Mouse (Mus musculus): Measurements from ENCODE around the gene Rest. TPM values are rescaled to one million over a fixed set of nuclear protein-coding genes. Genes with fewer than 3 reads are reported as not detected.

Gene Rest
- total RNA-seq, 2 experiments from 2014 or later = 19.5 to 21.6 TPM

GRCm38 (mm10) chr5:77307821-77308553, 42.7 kb downstream of the Rest start:
- DNase-seq (ENCODE audit: low spot score in 2 of 2) = no peak

DNA sequence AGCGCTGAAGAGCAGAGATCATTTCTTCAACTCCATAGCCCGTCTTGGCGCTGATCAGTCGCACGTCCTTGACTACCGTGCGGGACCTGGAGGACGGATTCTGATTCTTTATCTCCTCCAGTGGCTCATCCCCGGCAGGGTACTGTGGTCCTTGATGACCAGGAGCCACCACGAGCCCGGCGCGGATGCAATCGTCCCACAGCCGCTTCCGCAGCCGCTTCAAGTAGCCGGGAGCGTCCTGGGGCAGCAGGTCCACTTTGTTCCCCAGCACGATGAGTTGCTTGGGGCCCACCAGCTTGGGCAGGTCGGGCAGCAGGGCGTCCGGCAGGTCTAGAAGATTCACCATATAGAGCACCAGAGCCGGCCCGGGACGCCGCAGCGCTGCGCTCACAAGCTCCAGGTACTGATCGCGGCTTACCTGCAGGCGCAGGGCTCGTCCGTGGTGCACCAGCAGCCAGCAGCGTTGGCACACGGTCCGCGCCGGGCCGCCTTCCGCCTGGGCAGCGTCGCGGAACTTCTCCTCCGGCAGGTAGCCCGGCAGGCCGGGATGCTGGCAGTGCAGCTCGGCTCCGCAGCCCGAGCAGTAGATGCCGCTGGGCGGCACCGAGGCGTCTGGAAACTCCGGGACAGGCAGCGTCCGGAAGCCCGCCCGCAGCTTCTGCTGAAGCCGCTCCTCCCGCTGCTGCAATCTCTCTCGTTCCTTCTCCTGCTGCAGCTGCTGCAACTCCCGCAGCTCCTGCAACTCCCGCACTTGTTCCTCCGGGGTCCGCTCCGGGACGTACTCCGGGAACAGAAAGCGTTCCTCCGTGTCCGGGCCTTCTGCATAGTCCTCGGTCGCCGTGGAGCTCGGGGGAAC, 44.0 kb downstream of the Rest start:
- DNase-seq (ENCODE audit: low spot score in 2 of 2) = peak; percentile 31 to 41

DNA sequence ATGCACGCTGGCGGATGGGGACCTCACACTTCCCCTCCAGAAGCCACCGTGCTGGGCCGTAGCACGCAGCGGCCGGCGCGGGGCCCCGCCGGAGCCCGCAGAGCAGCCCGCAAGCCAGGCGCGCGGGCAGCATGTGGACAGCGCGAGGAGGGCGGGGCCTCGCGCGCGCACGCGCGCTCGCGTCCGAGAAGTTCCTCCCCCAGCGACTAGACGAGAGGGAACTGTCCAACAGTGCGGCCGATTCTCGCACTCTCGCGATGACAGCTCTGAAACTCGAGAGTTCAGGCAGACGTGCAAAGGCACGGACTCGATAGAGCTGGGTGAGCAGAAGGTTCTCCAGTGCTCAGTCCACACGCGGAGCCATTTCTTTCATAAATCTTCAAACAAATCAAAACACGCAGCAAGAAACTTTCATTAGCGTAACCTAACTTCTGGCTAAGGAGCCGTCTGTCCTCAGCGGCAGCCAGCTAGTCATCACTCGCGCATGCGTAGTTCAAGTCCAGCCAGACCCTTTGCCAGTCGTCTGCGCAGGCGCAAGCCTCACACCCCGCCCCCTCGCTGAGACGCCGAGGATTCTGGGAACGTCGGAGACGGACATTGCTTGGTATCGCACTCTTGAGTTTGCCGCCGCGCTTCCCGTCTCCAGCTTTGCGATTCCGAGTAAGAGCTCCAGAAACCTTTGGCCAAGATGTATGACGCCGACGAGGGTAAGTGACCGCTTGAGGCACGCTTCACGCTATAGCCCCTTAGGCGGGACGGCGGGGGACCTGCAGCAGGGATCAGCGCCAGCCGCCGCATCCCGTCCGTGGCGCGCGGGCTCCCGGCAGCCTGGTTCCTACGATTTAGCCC, 44.9 kb downstream of the Rest start, which contains the start of the genes Noa1 and Polr2b:
Gene Noa1, minus strand, starts transcription at position 161 of the 849 bp plus-strand sequence.
Gene Polr2b, plus strand, starts transcription at position 224 of the 849 bp plus-strand sequence.
- DNase-seq (ENCODE audit: low spot score in 2 of 2) = peak; percentile 98 to 100

DNA sequence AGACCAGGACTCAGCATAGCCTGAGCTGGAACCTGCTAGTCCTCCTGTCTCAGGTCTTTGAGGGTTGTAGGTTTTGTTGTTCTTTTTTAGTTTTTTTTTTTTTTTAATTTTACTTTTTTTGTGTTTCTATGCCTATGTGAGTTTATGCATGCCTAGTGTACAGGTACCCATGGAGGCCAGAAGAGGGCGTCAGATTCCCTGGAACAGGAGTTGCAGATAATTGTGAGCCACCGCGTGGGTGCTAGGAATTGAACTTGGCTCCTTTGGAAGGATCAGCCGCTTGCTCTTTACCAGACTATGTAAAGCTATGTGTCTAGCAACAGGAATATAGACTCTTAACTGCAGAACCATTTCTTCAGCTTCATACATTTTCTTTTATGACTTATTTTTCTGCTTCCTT, 48.9 kb downstream of the Rest start:
- DNase-seq (ENCODE audit: low spot score in 2 of 2) = no peak

DNA sequence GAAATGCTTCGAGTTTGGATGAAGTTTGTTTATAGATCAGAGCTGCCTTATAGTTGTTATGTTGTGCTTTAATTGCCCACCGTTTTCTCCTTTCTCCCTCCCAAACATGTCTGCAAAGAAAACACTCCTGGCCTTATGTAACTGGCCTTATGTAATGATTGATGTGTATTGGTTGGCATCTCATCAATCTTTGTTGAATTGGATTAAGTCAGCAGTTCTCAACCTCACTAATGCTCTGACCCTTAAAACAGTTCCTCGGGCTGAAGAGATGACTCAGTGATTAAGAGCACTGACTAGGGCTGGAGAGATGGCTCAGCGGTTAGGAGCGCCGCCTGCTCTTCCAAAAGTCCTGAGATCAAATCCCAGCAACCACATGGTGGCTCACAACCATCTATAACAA, 49.7 kb downstream of the Rest start:
- no peak for DNase-seq (ENCODE audit: low spot score in 2 of 2)

DNA sequence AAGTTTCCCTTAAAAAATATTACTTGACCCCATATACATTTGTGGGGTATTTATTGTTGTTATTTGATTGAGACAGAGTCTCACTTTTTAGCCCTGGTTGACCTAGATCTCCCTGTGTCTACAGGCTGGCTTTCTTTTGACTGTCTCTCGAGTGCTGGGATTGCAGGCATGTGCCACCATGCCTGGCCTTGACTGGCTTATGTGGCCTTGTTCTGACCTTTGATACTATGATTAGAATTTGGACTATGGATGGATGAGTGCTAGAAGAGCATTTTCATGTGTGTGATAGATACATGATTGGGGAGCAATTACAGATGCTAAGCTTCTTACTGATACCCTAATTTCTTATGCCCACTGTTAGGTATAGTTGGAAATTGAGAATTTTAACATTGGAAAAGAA, 59.6 kb downstream of the Rest start:
- no peak for DNase-seq (ENCODE audit: low spot score in 2 of 2)

DNA sequence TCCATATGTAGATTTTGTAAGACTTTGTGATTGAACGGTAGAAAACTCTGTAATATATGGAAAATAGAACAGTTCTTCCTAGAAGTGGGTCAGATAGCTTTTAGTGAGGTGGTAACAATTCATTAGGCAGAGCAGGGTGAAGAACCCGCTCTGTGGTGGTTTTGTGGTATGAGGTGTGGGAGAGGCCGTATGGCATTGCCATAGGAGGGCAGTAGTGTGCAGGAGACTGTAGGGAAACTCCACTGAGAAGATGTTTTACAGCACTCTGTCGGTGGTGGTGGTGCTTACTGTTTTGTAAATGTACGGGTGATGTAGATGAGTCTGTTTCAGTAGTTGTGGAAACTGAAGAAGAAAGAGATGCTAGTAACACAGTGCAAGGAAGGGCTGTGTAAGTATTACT, 64.9 kb downstream of the Rest start:
- no peak for DNase-seq (ENCODE audit: low spot score in 2 of 2)

Small RNA genes within 50 kb of the gene (microRNA-seq; reads per million reads assigned to microRNA genes)
- 0 reads per million in 2 experiments for gene Mir5098 (ENCODE audit: borderline number of aligned reads in 2 of 2)

Other genes with a start within 250 kb of the Rest start
- gene Thegl, start 249.5 kb upstream of the Rest start, total RNA-seq (2021) = not detected
- gene Hopx, start 150.4 kb upstream of the Rest start, total RNA-seq (2021) = 1 to 10 TPM; 2.4 to 3.3 TPM
- not detected for gene Spink2, start 54.0 kb upstream of the Rest start, total RNA-seq (2021)
- gene Noa1, start 44.6 kb downstream of the Rest start, total RNA-seq (2021) = 10 to 100 TPM; 22.5 to 25.9 TPM
- 10 to 100 TPM; 37.2 to 88.7 TPM for gene Polr2b, start 44.7 kb downstream of the Rest start, total RNA-seq (2021)
- gene Igfbp7, start 142.6 kb downstream of the Rest start, total RNA-seq (2021) = 100 to 1,000 TPM; 513 to 592 TPM

Data from adrenal gland, adult 18-20 months (tissue).